Mouse (Mus musculus) layer of hippocampus, postnatal 14 days (tissue): ENCODE measurements around the gene Capn5. TPM values are rescaled to one million over a fixed set of nuclear protein-coding genes. Genes with fewer than 3 reads are reported as not detected.

Experiments
- total RNA-seq, 2 experiments: library from RNA; stranded (reverse); gene quantifications; 2 replicates each; pipeline ENCODE4 v1.2.3; 2021

The Capn5 gene
- total RNA-seq, 2 experiments from 2014 or later: 57.0 to 58.9 TPM

Other genes with a start within 250 kb of the Capn5 start
- gene Myo7a, start 58.8 kb downstream of the Capn5 start, total RNA-seq: 10 to 100 TPM; 13.5 to 14.4 TPM
- 1 to 10 TPM; 1.1 to 1.5 TPM for gene Omp, start 32.8 kb downstream of the Capn5 start, total RNA-seq
- gene B3gnt6, start 21.2 kb upstream of the Capn5 start, total RNA-seq: under 1 TPM; 0.23 to 0.26 TPM
- gene Acer3, start 142.9 kb upstream of the Capn5 start, total RNA-seq: 10 to 100 TPM; 14.6 to 20.0 TPM
- gene Tsku, start 183.1 kb upstream of the Capn5 start, total RNA-seq: 1 to 10 TPM; 3.8 to 4.1 TPM